Mouse (Mus musculus): ENCODE results near the gene Igsf3.

The Igsf3 gene

DNA sequence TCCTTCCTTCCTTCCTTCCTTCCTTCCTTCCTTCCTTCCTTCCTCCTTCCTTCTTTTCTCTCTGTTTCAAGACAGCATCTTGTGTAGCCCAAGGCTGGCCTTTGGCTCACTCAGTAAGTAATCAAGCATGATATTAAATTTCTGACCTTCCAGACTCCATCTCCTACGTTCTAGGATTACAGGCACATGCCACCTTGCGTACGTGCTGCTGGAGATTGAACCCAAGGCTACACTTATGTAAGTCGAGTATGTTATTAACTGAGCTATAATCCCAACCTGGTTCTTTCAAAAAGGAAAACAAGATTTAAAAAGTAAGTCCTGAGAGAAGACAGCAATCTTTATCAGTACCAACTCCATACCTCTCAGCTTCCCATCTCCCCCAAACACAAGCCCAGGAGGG is 124.7 kb downstream of the Igsf3 start:
- DNase-seq (ENCODE audit: low spot score in 2 of 2) = no peak

DNA sequence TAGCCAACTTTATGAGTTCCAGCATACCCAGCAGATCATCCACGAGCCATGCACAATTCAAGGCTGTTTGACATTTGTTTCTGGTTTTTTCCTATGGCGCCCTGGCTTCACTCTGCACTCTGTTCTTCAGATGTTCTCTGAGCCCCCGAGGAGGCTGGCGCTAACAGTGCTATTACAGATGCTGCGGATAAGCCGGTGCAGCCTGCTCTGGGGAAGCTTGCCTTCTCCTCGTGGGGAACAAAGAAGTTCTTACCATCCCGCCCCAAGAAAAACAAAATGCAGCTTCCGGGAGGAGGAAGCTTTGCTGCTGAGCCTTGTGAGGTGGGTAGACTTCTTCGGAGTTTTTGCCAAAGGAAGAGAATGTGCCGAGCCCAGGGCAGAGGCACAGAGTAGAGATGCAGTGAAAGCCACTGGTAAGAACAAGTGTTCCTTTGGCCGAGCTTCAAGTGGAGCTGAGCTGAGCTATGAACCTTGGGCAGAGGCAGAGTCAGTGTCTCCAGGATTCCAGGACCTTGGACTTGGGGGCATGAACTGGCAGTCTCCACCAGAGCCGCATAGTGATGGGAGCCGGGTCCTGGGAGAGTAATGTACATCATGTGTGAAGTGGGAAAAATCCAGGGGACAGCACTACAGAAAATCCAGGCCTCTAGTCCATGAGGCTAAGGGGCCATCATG is 125.3 kb downstream of the Igsf3 start:
- no peak for DNase-seq (ENCODE audit: low spot score in 2 of 2)

- DNase-seq (ENCODE audit: low spot score in 2 of 2) = peak; percentile 79 to 85
These were observed 129.3 kb downstream of the Igsf3 start for GRCm38 (mm10) chr3:101506179-101506578.

- DNase-seq (ENCODE audit: low spot score in 2 of 2) = no peak
These were observed 130.3 kb downstream of the Igsf3 start for GRCm38 (mm10) chr3:101506970-101507702.

DNA sequence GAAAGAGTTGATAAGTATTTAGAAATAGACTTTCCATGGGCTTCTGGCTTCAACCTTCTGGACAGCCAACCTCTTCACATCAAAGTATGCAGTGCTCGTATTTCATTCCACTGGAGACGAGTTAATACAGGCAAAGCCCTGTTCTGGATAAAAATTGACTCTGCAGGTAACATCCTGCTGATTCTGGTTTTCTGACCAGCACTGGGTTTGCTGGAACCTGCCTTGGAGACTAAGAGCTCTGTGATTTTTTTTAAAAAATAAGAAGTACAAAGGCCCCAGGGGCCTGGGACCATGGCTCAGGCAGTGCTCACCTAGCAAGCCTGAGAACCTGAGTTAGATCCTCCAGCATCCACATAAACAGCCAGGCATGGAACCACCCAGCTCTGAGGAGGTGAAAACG is 130.9 kb downstream of the Igsf3 start:
- no peak for DNase-seq (ENCODE audit: low spot score in 2 of 2)

GRCm38 (mm10) chr3:101509707-101510544 is 133.0 kb downstream of the Igsf3 start:
- no peak for DNase-seq (ENCODE audit: low spot score in 2 of 2)

DNA sequence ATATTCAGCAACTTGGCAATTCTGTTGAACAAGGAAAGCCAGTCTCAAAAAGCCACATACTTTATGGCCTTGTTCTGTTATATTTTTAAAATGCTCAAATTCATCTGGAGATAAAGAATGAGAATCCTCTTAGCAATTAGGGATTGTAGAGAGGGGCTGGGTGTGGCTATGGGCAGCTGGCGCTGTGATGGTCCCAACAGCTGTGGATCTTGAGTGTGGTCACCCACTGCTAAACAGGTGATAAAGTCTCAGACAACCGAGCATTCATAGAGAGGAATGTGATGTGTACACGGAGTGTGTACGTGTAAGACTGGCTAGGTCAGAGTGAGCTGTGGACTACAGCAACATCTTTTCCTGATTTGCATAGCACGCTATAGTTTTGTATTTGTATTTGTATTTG is 133.7 kb downstream of the Igsf3 start:
- DNase-seq (ENCODE audit: low spot score in 2 of 2) = no peak

Measured in frontal cortex, postnatal 36 days (tissue).